Mouse (Mus musculus) midbrain, embryonic 10.5 days (tissue): ENCODE measurements around the gene Fbrsl1. TPM values are rescaled to one million over a fixed set of nuclear protein-coding genes. Genes with fewer than 3 reads are reported as not detected.

Experiments
- DNase-seq: peaks from one replicate; pipeline ENCODE4 v3.0.0-alpha.2; 2017; ENCODE audit warnings: low spot score
- H3K27ac ChIP-seq: fragments of 300-500 bp; sonication (generic); replicated peaks from 2 replicates; pipeline ENCODE4 v1.5.1; 2016; ENCODE audit warnings: mild to moderate bottlenecking
- H3K27me3 ChIP-seq: fragments of 300-500 bp; sonication (generic); 2 replicates; pipeline ENCODE4 v1.6.1; 2016; ENCODE audit warnings: low read depth, mild to moderate bottlenecking; ENCODE audit not compliant: poor library complexity, severe bottlenecking
- H3K36me3 ChIP-seq: fragments of 300-500 bp; sonication (generic); 2 replicates; pipeline ENCODE4 v1.6.1; 2016; ENCODE audit warnings: mild to moderate bottlenecking, moderate library complexity
- H3K4me1 ChIP-seq: fragments of 300-500 bp; sonication (generic); 2 replicates; pipeline ENCODE4 v1.6.1; 2016
- H3K4me3 ChIP-seq: fragments of 300-500 bp; sonication (generic); 2 replicates; pipeline ENCODE4 v1.5.1; 2016; ENCODE audit warnings: mild to moderate bottlenecking, moderate library complexity
- H3K9me3 ChIP-seq: fragments of 300-500 bp; sonication (generic); replicated peaks from 2 replicates; pipeline ENCODE4 v1.6.1; 2016; ENCODE audit warnings: mild to moderate bottlenecking
- WGBS: fragments of 180-500 bp; shearing (Covaris S2); methylation state at CpG from one replicate; pipeline ENCODE4 v1.1.7; 2016; 5-methylcytosine and 5-hydroxymethylcytosine counted together
- polyA plus RNA-seq: library from polyadenylated mRNA; unstranded; fragments of >200 nt; fragmentation: Nextera tagmentation; extraction: Ambion mirVana; gene quantifications from 2 replicates; pipeline ENCODE4 v1.2.1, GENCODE M21; 2016

The Fbrsl1 gene
- polyA plus RNA-seq, 1 experiment from 2014 or later, result 10.3 TPM

GRCm38 (mm10) chr5:110363179-110363821 is 85.0 kb downstream of the Fbrsl1 start:
- peaks cover 18% of the 10 kb centered on the region for H3K4me1 ChIP-seq
- H3K4me3 ChIP-seq, result peak overlapping the region; percentile 65
- peaks cover 34% of the 10 kb centered on the region for H3K27me3 ChIP-seq
- H3K36me3 ChIP-seq, result peaks cover 26% of the 10 kb centered on the region
- H3K27ac ChIP-seq, result peak overlapping the region; percentile 77
- H3K9me3 ChIP-seq, result no peaks in the 10 kb centered on the region
- 2% methylated on average over 72 of the region's 72 CpGs for WGBS
- peak; percentile 80 for DNase-seq

DNA sequence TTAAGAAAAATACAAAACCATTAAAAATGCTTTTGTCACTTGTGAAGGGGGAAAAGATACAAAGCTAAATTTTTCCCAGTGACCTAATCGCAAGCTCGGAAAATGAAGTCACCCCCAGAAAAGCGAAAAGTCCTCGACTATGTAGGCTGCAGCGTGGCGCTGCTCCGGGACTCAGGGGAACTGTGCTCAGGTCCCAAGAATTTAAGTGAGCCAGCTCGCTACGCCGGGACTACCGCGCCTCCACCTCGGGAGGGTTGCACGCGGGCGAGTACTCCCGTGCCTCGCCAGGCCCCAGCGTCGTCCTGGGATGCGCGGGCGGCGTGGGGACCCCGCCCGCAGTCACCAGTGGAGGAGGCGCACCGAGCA is 85.5 kb downstream of the Fbrsl1 start:
- Histone ChIP-seq H3K9me3 (no peaks in the 10 kb centered on the region), H3K27me3 (peaks cover 34% of the 10 kb centered on the region), H3K36me3 (peaks cover 21% of the 10 kb centered on the region), H3K4me1 (peaks cover 18% of the 10 kb centered on the region), H3K4me3 (peak overlapping the region; percentile 65), H3K27ac (peak overlapping the region; percentile 77)
- no peak for DNase-seq
- 2% methylated on average over 28 of the region's 28 CpGs for WGBS

DNA sequence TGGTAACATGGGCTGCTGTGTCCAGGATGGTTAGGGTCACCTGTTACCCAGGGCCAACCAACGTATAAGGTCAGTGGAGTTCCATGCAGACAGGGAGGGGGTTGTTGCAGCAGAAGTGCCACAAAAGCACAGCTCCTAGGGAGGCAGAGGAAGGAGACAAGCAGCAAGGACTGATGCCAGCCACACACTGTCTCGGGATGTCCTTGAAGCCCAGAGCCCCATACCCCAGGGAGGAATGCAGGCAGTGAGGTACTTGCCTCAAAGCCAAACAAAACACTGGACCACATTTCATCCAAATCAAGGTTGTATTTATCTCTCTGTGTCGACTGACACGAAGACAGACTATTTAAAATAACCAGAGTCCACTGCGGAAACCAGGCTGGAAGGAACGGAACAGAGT is 86.8 kb downstream of the Fbrsl1 start:
- DNase-seq, result no peak
- no peak overlapping the region for H3K27ac ChIP-seq
- no peaks in the 10 kb centered on the region for H3K9me3 ChIP-seq
- WGBS, result 93% methylated on average over 6 of the region's 6 CpGs
- H3K4me3 ChIP-seq, result no peak overlapping the region
- H3K36me3 ChIP-seq, result peaks cover 11% of the 10 kb centered on the region
- H3K4me1 ChIP-seq, result peaks cover 18% of the 10 kb centered on the region
- peaks cover 34% of the 10 kb centered on the region for H3K27me3 ChIP-seq

DNA sequence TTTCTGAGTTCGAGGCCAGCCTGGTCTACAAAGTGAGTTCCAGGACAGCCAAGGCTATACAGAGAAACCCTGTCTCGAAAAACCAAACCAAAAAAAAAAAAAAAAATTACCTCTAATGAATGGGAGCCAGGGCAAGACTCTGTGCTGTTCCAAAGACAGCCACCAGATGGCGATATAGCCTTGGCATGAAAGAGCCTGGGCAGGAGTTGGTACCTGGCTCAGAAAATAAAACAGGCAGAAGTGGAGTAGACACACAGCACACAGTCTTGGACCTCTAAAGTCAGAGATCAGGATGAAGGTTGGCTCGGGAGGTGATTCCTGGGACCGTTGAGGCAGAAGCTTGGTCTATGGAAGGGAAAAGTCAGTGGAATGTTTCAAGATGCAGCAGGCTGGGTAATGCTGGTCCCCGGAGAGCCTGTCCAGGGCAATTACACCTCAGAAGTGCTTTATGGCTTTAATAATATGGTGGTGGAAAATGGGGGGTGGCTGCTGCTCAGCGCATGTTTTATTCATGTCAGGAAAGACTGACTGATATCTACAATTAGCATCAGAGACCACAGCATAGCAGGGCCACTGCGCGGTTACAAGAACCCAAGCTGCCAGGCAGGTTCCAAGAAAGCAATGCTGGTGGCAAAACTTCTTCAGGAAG is 90.6 kb downstream of the Fbrsl1 start:
- WGBS, result 47% methylated on average over 9 of the region's 9 CpGs
- peak; percentile 84 for DNase-seq
- Histone ChIP-seq H3K4me1 (no peaks in the 10 kb centered on the region), H3K27ac (no peak overlapping the region), H3K36me3 (no peaks in the 10 kb centered on the region), H3K27me3 (peaks cover 32% of the 10 kb centered on the region), H3K9me3 (no peaks in the 10 kb centered on the region), H3K4me3 (no peak overlapping the region)

DNA sequence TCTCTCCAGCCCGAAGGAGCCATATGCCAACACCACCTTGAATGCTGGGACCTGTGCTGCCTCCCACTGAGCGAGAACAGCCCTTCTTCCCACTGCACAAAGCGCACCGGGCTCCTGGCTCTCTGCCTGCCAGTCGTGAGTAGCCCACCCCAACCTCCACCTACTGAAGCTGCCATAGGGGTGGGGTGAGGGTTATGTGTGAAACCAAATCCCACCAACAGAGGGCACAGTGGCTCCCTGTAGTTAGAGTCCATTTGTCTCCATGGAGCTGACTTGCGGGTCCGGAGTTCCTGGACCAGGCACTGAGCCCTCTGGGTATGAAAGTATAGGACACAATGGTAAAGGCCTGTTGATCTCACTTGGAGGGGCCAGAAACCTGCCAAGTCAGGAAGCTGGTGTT is 93.6 kb downstream of the Fbrsl1 start:
- peak; percentile 46 for DNase-seq
- Histone ChIP-seq H3K27me3 (peaks cover 21% of the 10 kb centered on the region), H3K4me1 (peaks cover 7% of the 10 kb centered on the region; the same call in 1 of the 2 replicates), H3K4me3 (no peak overlapping the region), H3K36me3 (no peaks in the 10 kb centered on the region), H3K27ac (no peak overlapping the region), H3K9me3 (no peaks in the 10 kb centered on the region)
- 16% methylated on average over 7 of the region's 7 CpGs for WGBS

DNA sequence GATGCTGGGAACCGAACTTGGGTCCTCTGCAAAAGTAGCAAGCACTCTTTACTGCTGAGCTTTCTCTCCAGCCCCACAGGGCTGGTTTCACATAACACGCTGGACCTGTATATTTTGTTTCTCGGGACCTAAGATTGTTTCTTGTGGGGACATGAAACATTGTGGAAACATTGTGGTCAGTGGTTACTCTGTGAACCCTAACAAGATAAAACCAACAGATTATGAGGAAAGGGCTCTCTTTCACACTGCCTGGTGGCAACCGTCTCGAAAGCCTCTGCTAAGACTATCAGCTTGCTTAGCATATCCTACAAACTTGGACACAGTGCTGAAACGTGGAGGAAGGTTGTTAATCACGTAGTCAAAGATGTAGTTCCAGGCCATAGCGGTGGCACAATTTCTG is 101.3 kb downstream of the Fbrsl1 start:
- peaks cover 22% of the 10 kb centered on the region for H3K4me1 ChIP-seq
- no peak for DNase-seq
- no peaks in the 10 kb centered on the region for H3K36me3 ChIP-seq
- H3K4me3 ChIP-seq, result no peak overlapping the region
- WGBS, result 90% methylated on average over 8 of the region's 8 CpGs
- no peak overlapping the region for H3K27ac ChIP-seq
- H3K27me3 ChIP-seq, result peaks cover 36% of the 10 kb centered on the region
- no peaks in the 10 kb centered on the region for H3K9me3 ChIP-seq

GRCm38 (mm10) chr5:110345553-110345952 is 102.8 kb downstream of the Fbrsl1 start:
- H3K4me1 ChIP-seq, result peaks cover 20% of the 10 kb centered on the region
- no peak overlapping the region for H3K4me3 ChIP-seq
- H3K36me3 ChIP-seq, result no peaks in the 10 kb centered on the region; the same call in 1 of the 2 replicates
- H3K27ac ChIP-seq, result no peak overlapping the region
- WGBS, result 85% methylated on average over 4 of the region's 4 CpGs
- peaks cover 50% of the 10 kb centered on the region for H3K27me3 ChIP-seq
- no peak for DNase-seq
- H3K9me3 ChIP-seq, result no peaks in the 10 kb centered on the region

- peaks cover 53% of the 10 kb centered on the region for H3K27me3 ChIP-seq
- H3K27ac ChIP-seq, result no peak within 1 kb of the TSS
- 87% methylated on average over 4 of the region's 4 CpGs for WGBS
- H3K4me3 ChIP-seq, result no peak within 1 kb of the TSS
- H3K4me1 ChIP-seq, result peaks cover 15% of the 10 kb centered on the region
- peaks cover 9% of the 10 kb centered on the region; the same call in 1 of the 2 replicates for H3K36me3 ChIP-seq
- DNase-seq, result no peak
- H3K9me3 ChIP-seq, result no peaks in the 10 kb centered on the region
Observed at GRCm38 (mm10) chr5:110344524-110344923, 103.8 kb downstream of the Fbrsl1 start, which contains the start of gene Lrcol1. Gene Lrcol1, plus strand, starts transcription at chr5:110344730.

DNA sequence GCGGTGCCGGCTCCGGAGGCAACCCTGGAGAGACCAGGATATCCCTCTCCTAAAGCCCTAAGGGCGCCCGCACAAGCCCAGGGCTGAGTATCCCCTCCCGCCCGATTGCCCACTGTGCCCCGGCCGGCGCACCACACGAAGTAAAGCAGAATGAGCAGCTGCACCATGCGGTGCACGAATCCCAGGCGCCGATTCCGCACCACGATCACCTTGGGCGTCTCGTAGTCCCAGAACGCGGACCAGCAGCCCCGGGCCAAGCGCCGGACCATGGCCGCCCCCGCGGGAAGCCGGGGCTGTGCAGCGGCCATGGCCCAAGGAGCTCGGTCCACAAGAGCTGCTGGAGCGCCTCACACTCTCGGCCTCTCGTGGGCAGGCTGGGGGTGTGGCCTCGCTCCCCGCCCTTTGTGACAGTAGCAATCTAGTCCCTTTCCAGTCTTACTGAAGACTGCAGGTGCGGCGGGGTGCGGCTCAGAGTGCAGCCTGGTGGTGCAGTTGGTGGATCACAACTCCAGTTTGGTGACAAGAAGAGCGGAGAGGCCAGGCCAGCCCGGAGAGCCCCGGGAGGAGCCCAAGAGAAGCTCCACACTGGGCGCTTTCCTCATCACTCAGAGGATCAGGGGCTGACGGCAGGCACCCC is 105.5 kb downstream of the Fbrsl1 start, which contains the start of gene P2rx2:
Gene P2rx2 (minus strand): TSS at position 565 of the 637 bp plus-strand sequence.
- peak within 1 kb of the TSS; percentile 79 for H3K27ac ChIP-seq
- H3K36me3 ChIP-seq, result peaks cover 27% of the 10 kb centered on the region
- 1% methylated on average over 43 of the region's 43 CpGs for WGBS
- peak; percentile 58 for DNase-seq
- no peaks in the 10 kb centered on the region for H3K9me3 ChIP-seq
- H3K27me3 ChIP-seq, result peaks cover 53% of the 10 kb centered on the region
- H3K4me3 ChIP-seq, result peak within 1 kb of the TSS; percentile 68
- peaks cover 15% of the 10 kb centered on the region for H3K4me1 ChIP-seq

- H3K27me3 ChIP-seq, result peaks cover 35% of the 10 kb centered on the region
- no peak overlapping the region for H3K4me3 ChIP-seq
- H3K9me3 ChIP-seq, result no peaks in the 10 kb centered on the region
- H3K4me1 ChIP-seq, result peaks cover 15% of the 10 kb centered on the region
- H3K27ac ChIP-seq, result no peak overlapping the region
- peaks cover 66% of the 10 kb centered on the region for H3K36me3 ChIP-seq
- DNase-seq, result no peak
- 93% methylated on average over 2 of the region's 2 CpGs for WGBS
Observed at GRCm38 (mm10) chr5:110338792-110339191, 109.5 kb downstream of the Fbrsl1 start.

GRCm38 (mm10) chr5:110330508-110330907 is 117.8 kb downstream of the Fbrsl1 start:
- DNase-seq, result no peak
- H3K27ac ChIP-seq, result no peak overlapping the region
- no peaks in the 10 kb centered on the region for H3K27me3 ChIP-seq
- H3K4me3 ChIP-seq, result no peak overlapping the region
- no peaks in the 10 kb centered on the region for H3K9me3 ChIP-seq
- H3K36me3 ChIP-seq, result peaks cover 96% of the 10 kb centered on the region
- H3K4me1 ChIP-seq, result no peaks in the 10 kb centered on the region
- WGBS, result 90% methylated on average over 3 of the region's 3 CpGs

DNA sequence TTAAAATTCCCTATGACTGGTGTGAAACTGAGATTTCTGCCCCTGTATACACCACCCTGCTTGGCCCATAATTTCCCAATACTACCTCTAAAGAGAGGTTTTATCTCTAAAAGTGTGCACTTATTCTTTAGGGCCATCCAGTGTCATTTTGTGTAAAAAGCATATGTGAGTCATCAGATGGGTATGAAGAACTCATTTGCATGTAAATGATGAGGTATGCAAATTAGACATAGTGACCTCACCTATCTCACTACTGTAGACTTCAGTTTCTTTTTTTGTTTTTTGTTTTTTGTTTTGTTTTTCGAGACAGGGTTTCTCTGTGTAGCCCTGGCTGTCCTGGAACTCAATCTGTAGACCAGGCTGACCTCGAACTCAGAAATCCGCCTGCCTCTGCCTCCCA is 135.2 kb downstream of the Fbrsl1 start:
- no peaks in the 10 kb centered on the region for H3K27me3 ChIP-seq
- H3K9me3 ChIP-seq, result no peaks in the 10 kb centered on the region
- no peak overlapping the region for H3K27ac ChIP-seq
- peaks cover 95% of the 10 kb centered on the region for H3K36me3 ChIP-seq
- DNase-seq, result no peak
- no peaks in the 10 kb centered on the region for H3K4me1 ChIP-seq
- no peak overlapping the region for H3K4me3 ChIP-seq
- WGBS, result 90% methylated on average over 3 of the region's 3 CpGs
